Mouse (Mus musculus) hindbrain, postnatal 0 days (tissue): ENCODE measurements around the gene Wwtr1. TPM values are rescaled to one million over a fixed set of nuclear protein-coding genes. Genes with fewer than 3 reads are reported as not detected.

ENCODE experiments used
- ATAC-seq: fragments of 200-750 bp; cut with Nextera tagmentation; 2 replicates; pipeline ENCODE4 v1.8.0; 2017; ENCODE audit warnings: mild to moderate bottlenecking, moderate TSS enrichment, moderate library complexity
- DNase-seq: peaks from one replicate; pipeline ENCODE4 v3.0.0-alpha.2; 2015; ENCODE audit warnings: low spot score
- H3K27ac ChIP-seq: fragments of 300-500 bp; sonication (generic); 2 replicates; pipeline ENCODE4 v1.5.1; 2014; ENCODE audit warnings: mild to moderate bottlenecking
- H3K27me3 ChIP-seq: fragments of 300-500 bp; sonication (generic); 2 replicates; pipeline ENCODE4 v1.6.1; 2014; ENCODE audit warnings: low read length, mixed read lengths; ENCODE audit not compliant: insufficient read depth
- H3K36me3 ChIP-seq: fragments of 300-500 bp; sonication (generic); 2 replicates; pipeline ENCODE4 v1.6.1; 2014; ENCODE audit warnings: low read length, mixed read lengths; ENCODE audit not compliant: insufficient read depth
- H3K4me1 ChIP-seq: fragments of 300-500 bp; sonication (generic); 2 replicates; pipeline ENCODE4 v1.6.1; 2014; ENCODE audit warnings: antibody characterized with exemption, low read length, mixed read lengths; ENCODE audit not compliant: insufficient read depth
- H3K4me2 ChIP-seq: fragments of 300-500 bp; sonication (generic); 2 replicates; pipeline ENCODE4 v1.6.1; 2014; ENCODE audit warnings: low read depth, mild to moderate bottlenecking, low read length, moderate library complexity, mixed read lengths
- H3K4me3 ChIP-seq: fragments of 300-500 bp; sonication (generic); 2 replicates; pipeline ENCODE4 v1.5.1; 2014; ENCODE audit warnings: low read length
- H3K9ac ChIP-seq: fragments of 300-500 bp; sonication (generic); replicated peaks from 2 replicates; pipeline ENCODE4 v1.6.1; 2014; ENCODE audit warnings: mild to moderate bottlenecking, low read length, moderate library complexity, mixed read lengths
- H3K9me3 ChIP-seq: fragments of 300-500 bp; sonication (generic); 2 replicates; pipeline ENCODE4 v1.6.1; 2016; ENCODE audit warnings: low read length, mixed read lengths
- CTCF ChIP-seq: IDR thresholded peaks from 2 replicates; pipeline ENCODE4 v1.5.1; 2016; ENCODE audit warnings: antibody characterized with exemption, control low read depth, low read depth
- WGBS: fragments of 180-500 bp; shearing (Covaris S2); extraction: QIAGEN DNeasy Blood & Tissue Kit; methylation state at CpG from one replicate; pipeline ENCODE4 v1.1.7; 2014; 5-methylcytosine and 5-hydroxymethylcytosine counted together
- polyA plus RNA-seq: library from polyadenylated mRNA; unstranded; fragments of >200 nt; fragmentation: Nextera tagmentation; extraction: Ambion mirVana; gene quantifications from 2 replicates; pipeline ENCODE4 v1.2.1, GENCODE M21; 2015
- total RNA-seq: library from RNA; depleted of rRNA; stranded (reverse); fragments of >200 nt; gene quantifications from 2 replicates; pipeline ENCODE4 v1.2.3, GENCODE M21; 2014

Wwtr1 gene
- total and polyA plus RNA-seq, 2 experiments from 2014 or later: 11.1 to 33.1 TPM

GRCm38 (mm10) chr3:57501596-57502220, 74.0 kb downstream of the Wwtr1 start:
- no peak overlapping the region for H3K9ac ChIP-seq
- H3K4me2 ChIP-seq: no peak overlapping the region
- no peaks in the 10 kb centered on the region for H3K36me3 ChIP-seq
- H3K4me3 ChIP-seq: no peak overlapping the region
- no peaks in the 10 kb centered on the region for H3K27me3 ChIP-seq
- TF ChIP-seq CTCF: no peak
- H3K4me1 ChIP-seq: no peaks in the 10 kb centered on the region
- no peak overlapping the region for H3K27ac ChIP-seq
- no peak for ATAC-seq
- DNase-seq: no peak
- 85% methylated on average over 10 of the region's 10 CpGs for WGBS
- no peaks in the 10 kb centered on the region for H3K9me3 ChIP-seq

GRCm38 (mm10) chr3:57500846-57501245, 74.9 kb downstream of the Wwtr1 start:
- H3K4me3 ChIP-seq: no peak overlapping the region
- no peaks in the 10 kb centered on the region for H3K4me1 ChIP-seq
- no peak overlapping the region for H3K4me2 ChIP-seq
- no peak for TF ChIP-seq CTCF
- whole genome bisulfite sequencing: 94% methylated on average over 9 of the region's 9 CpGs
- H3K27me3 ChIP-seq: no peaks in the 10 kb centered on the region
- H3K36me3 ChIP-seq: no peaks in the 10 kb centered on the region
- no peak for ATAC-seq
- H3K9ac ChIP-seq: no peak overlapping the region
- no peak for DNase-seq
- H3K9me3 ChIP-seq: no peaks in the 10 kb centered on the region
- H3K27ac ChIP-seq: no peak overlapping the region

GRCm38 (mm10) chr3:57497791-57498190, 77.9 kb downstream of the Wwtr1 start:
- no peak overlapping the region for H3K4me3 ChIP-seq
- 80% methylated on average over 1 of the region's 1 CpGs for WGBS
- H3K4me1 ChIP-seq: no peaks in the 10 kb centered on the region
- H3K36me3 ChIP-seq: no peaks in the 10 kb centered on the region
- H3K9me3 ChIP-seq: no peaks in the 10 kb centered on the region
- ATAC-seq: no peak
- H3K9ac ChIP-seq: no peak overlapping the region
- H3K27me3 ChIP-seq: no peaks in the 10 kb centered on the region
- no peak for TF ChIP-seq CTCF
- H3K4me2 ChIP-seq: no peak overlapping the region
- no peak overlapping the region for H3K27ac ChIP-seq
- no peak for DNase-seq

- no peak overlapping the region for H3K9ac ChIP-seq
- DNase-seq (no peak), ATAC-seq (no peak)
- no peaks in the 10 kb centered on the region for H3K9me3 ChIP-seq
- H3K4me3 ChIP-seq: no peak overlapping the region
- H3K4me2 ChIP-seq: no peak overlapping the region
- TF ChIP-seq CTCF: no peak
- no peaks in the 10 kb centered on the region for H3K36me3 ChIP-seq
- 77% methylated on average over 2 of the region's 2 CpGs for WGBS
- H3K27me3 ChIP-seq: no peaks in the 10 kb centered on the region
- no peaks in the 10 kb centered on the region for H3K4me1 ChIP-seq
- no peak overlapping the region for H3K27ac ChIP-seq
Observed at GRCm38 (mm10) chr3:57496428-57496827, 79.3 kb downstream of the Wwtr1 start.

- Histone ChIP-seq H3K9me3 (no peaks in the 10 kb centered on the region), H3K4me3 (no peak overlapping the region), H3K27me3 (no peaks in the 10 kb centered on the region), H3K4me2 (no peak overlapping the region), H3K36me3 (no peaks in the 10 kb centered on the region), H3K9ac (no peak overlapping the region), H3K27ac (no peak overlapping the region), H3K4me1 (no peaks in the 10 kb centered on the region)
- ATAC-seq (no peak), DNase-seq (no peak)
- no peak for TF ChIP-seq CTCF
- 73% methylated on average over 8 of the region's 8 CpGs for WGBS
Observed at GRCm38 (mm10) chr3:57487455-57488153, 88.1 kb downstream of the Wwtr1 start.

GRCm38 (mm10) chr3:57486068-57486467, 89.6 kb downstream of the Wwtr1 start:
- no peak for ATAC-seq
- H3K4me2 ChIP-seq: no peak overlapping the region

GRCm38 (mm10) chr3:57481981-57482380, 93.7 kb downstream of the Wwtr1 start:
- H3K36me3 ChIP-seq: no peaks in the 10 kb centered on the region
- 80% methylated on average over 5 of the region's 5 CpGs for WGBS
- H3K4me3 ChIP-seq: no peak overlapping the region
- no peaks in the 10 kb centered on the region for H3K9me3 ChIP-seq
- no peak overlapping the region for H3K9ac ChIP-seq
- no peak overlapping the region for H3K4me2 ChIP-seq
- no peak for ATAC-seq
- no peaks in the 10 kb centered on the region for H3K27me3 ChIP-seq
- H3K27ac ChIP-seq: no peak overlapping the region
- no peak for TF ChIP-seq CTCF
- no peaks in the 10 kb centered on the region for H3K4me1 ChIP-seq
- no peak for DNase-seq

More at GRCm38 (mm10) chr3:57486068-57486467, 89.6 kb downstream of the Wwtr1 start:
- no peaks in the 10 kb centered on the region for H3K4me1 ChIP-seq
- no peak for DNase-seq
- H3K9me3 ChIP-seq: no peaks in the 10 kb centered on the region
- no peaks in the 10 kb centered on the region for H3K36me3 ChIP-seq
- TF ChIP-seq CTCF: no peak
- no peak overlapping the region for H3K4me3 ChIP-seq
- H3K27ac ChIP-seq: no peak overlapping the region
- no peaks in the 10 kb centered on the region for H3K27me3 ChIP-seq
- WGBS: 82% methylated on average over 4 of the region's 4 CpGs
- H3K9ac ChIP-seq: no peak overlapping the region
